Mouse (Mus musculus) C2C12 (cell line): ENCODE measurements around the gene Acvrl1. TPM values are rescaled to one million over a fixed set of nuclear protein-coding genes. Genes with fewer than 3 reads are reported as not detected.

Experiments used
- H3K27me3 ChIP-seq: one replicate; pipeline ENCODE4 v1.6.1; 2011; ENCODE audit not compliant: control insufficient read depth, insufficient read depth, insufficient read length
- H3K36me3 ChIP-seq: one replicate; pipeline ENCODE4 v1.6.1; 2011; ENCODE audit not compliant: control insufficient read depth, insufficient read depth
- H3K4me3 ChIP-seq: one replicate; pipeline ENCODE4 v1.5.1; 2011; ENCODE audit warnings: mild to moderate bottlenecking, control low read depth; ENCODE audit not compliant: poor library complexity, insufficient read depth, severe bottlenecking
- H3K79me2 ChIP-seq: one replicate; pipeline ENCODE4 v1.6.1; 2011; ENCODE audit not compliant: control insufficient read depth, insufficient read depth
- H3K79me3 ChIP-seq: one replicate; pipeline ENCODE4 v1.6.1; 2011; ENCODE audit warnings: low read depth, control low read depth
- H3ac ChIP-seq: one replicate; pipeline ENCODE3; 2011; ENCODE audit warnings: low read depth; ENCODE audit not compliant: control insufficient read depth, insufficient read length
- CEBPB ChIP-seq: IDR thresholded peaks from one replicate; pipeline ENCODE4 v1.6.1; 2011; ENCODE audit warnings: low read depth, mild to moderate bottlenecking, control low read depth, moderate library complexity
- CTCF ChIP-seq: IDR thresholded peaks from one replicate; pipeline ENCODE4 v1.5.1; 2011; ENCODE audit not compliant: control insufficient read depth, insufficient read depth, insufficient read length
- FOSL1 ChIP-seq: IDR thresholded peaks from one replicate; pipeline ENCODE4 v1.8.0; 2011; ENCODE audit warnings: mild to moderate bottlenecking, low read length; ENCODE audit not compliant: poor library complexity, insufficient read depth, severe bottlenecking
- MAX ChIP-seq: IDR thresholded peaks from one replicate; pipeline ENCODE4 v1.6.1; 2011; ENCODE audit warnings: mild to moderate bottlenecking, control low read depth
- MYOD1 ChIP-seq: IDR thresholded peaks from one replicate; pipeline ENCODE4 v1.6.1; 2011; ENCODE audit warnings: low read depth; ENCODE audit not compliant: control insufficient read depth, insufficient read length
- MYOG ChIP-seq: IDR thresholded peaks from one replicate; pipeline ENCODE4 v1.6.1; 2011; ENCODE audit not compliant: control insufficient read depth, insufficient read length; ENCODE audit errors: extremely low read depth
- USF1 ChIP-seq: IDR thresholded peaks from one replicate; pipeline ENCODE4 v1.6.1; 2011; ENCODE audit warnings: low read depth, mild to moderate bottlenecking, control low read depth, moderate library complexity
- microRNA-seq: library from miRNA; unstranded; fragments of <30 nt; microRNA quantifications from one replicate; pipeline ENCODE4, GENCODE M21; 2019; ENCODE audit warnings: borderline microRNAs expressed
- polyA plus RNA-seq: library from polyadenylated mRNA; unstranded; fragments of >200 nt; fragmentation: generic; extraction: Trizol; gene quantifications from one replicate; pipeline ENCODE4 v1.2.1, GENCODE M21; 2012; ENCODE audit warnings: missing spikeins

Acvrl1 gene
- polyA plus RNA-seq, 1 experiment: 0.05 TPM

DNA sequence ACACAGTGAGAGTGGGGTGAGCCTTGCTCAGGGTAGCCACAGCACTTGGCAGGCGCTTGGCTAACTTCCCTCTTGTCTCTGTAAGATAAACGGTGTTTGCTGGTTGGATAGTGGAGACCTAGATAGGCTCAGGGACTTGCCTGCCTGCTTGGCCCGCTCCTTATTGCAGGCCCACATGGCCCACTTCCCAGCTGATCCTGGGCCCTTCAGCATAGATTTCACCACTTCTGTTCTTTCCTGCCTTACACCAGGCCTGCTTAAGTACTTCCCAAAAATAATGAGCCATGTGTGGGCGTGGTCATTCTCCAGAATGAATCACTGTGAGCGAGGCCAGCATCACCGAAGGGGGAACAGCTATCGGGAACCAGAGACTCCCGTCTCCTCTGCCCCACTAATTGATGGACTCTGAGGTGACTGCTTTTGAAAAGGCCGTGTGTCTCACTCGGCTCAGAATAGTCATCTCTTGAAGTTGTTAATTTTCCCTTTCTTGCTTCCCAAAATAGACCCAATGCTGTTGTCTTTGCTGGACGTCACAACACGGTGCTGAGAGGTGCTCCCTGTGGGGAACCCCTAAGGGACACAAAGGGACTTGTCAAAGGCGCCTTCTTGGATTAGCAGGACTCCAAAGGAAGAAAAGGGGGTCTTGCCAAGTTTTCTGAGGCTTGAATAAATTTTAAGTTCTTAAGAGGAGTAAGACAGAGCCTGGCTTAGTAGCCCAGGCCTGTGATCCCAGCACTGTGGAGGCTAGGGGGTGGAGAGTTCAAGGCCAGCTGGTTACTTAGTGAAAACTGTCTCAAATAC, 63.3 kb downstream of the Acvrl1 start:
- Histone ChIP-seq H3K79me2 (no peaks in the 10 kb centered on the region), H3K36me3 (no peaks in the 10 kb centered on the region), H3ac (no peak overlapping the region), H3K27me3 (no peaks in the 10 kb centered on the region), H3K79me3 (no peaks in the 10 kb centered on the region), H3K4me3 (no peak overlapping the region)
- TF ChIP-seq MYOD1 (no peak), CTCF (no peak), CEBPB (no peak), MYOG (no peak), FOSL1 (no peak), MAX (no peak), USF1 (no peak)

DNA sequence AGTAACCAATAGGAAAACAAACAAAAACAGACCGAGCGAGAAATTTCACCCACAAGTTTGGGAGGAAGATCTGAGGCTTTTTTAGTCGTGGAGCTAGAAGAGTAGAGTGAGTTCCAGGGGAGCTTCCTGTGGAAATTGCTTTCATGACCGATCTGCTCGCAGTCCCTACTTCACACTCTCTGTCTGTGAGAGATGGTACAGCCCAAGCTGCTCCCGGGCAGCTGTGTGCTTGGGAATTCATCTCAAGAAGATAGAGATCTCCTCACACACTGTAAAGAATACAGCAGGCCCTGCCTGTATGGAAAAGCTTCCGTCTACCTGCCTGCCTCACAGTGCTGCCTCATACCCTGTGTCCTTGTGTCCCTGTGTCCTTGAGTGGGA, 63.9 kb downstream of the Acvrl1 start:
- no peaks in the 10 kb centered on the region for H3K36me3 ChIP-seq
- no peak for TF ChIP-seq USF1
- TF ChIP-seq CTCF: no peak
- no peak for TF ChIP-seq CEBPB
- no peak for TF ChIP-seq MAX
- no peak for TF ChIP-seq FOSL1
- TF ChIP-seq MYOD1: no peak
- no peak for TF ChIP-seq MYOG

GRCm38 (mm10) chr15:101192651-101193050, 64.3 kb downstream of the Acvrl1 start:
- Histone ChIP-seq H3K36me3 (no peaks in the 10 kb centered on the region), H3K27me3 (no peaks in the 10 kb centered on the region), H3K79me2 (no peaks in the 10 kb centered on the region), H3K4me3 (no peak overlapping the region), H3K79me3 (no peaks in the 10 kb centered on the region), H3ac (no peak overlapping the region)
- no peak for TF ChIP-seq USF1
- TF ChIP-seq MAX: no peak
- TF ChIP-seq MYOD1: no peak
- no peak for TF ChIP-seq CTCF
- TF ChIP-seq FOSL1: no peak
- TF ChIP-seq MYOG: no peak

More for the DNA sequence above, 63.9 kb downstream of the Acvrl1 start:
- Histone ChIP-seq H3K27me3 (no peaks in the 10 kb centered on the region), H3K79me2 (no peaks in the 10 kb centered on the region), H3K79me3 (no peaks in the 10 kb centered on the region), H3ac (no peak overlapping the region), H3K4me3 (no peak overlapping the region)

DNA sequence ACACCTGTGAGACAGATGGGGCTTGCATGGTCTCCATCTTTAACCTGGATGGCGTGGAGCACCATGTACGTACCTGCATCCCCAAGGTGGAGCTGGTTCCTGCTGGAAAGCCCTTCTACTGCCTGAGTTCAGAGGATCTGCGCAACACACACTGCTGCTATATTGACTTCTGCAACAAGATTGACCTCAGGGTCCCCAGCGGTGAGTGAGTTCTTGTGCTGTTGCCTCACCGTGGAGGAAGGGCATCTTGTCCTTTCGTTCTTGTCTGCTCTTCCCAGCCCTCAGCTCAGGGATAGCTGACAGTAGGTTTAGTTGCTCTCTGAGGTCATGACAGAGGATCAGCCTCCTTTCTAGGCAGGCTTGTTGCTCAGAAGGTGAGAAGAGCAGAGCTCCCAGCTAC, 65.6 kb downstream of the Acvrl1 start:
- no peaks in the 10 kb centered on the region for H3K79me2 ChIP-seq
- H3K27me3 ChIP-seq: no peaks in the 10 kb centered on the region
- H3K36me3 ChIP-seq: no peaks in the 10 kb centered on the region
- H3ac ChIP-seq: no peak overlapping the region
- TF ChIP-seq MYOD1 (no peak), FOSL1 (no peak)
- H3K4me3 ChIP-seq: no peak overlapping the region
- no peaks in the 10 kb centered on the region for H3K79me3 ChIP-seq

Small RNA genes lying within 50 kb of the gene (microRNA-seq; reads per million reads assigned to microRNA genes)
- gene Mir6962: not detected

Other genes starting within 250 kb of the Acvrl1 start
- not detected for gene Gm47841, start 81.1 kb upstream of the Acvrl1 start, polyA plus RNA-seq
- 0.01 TPM for gene Fignl2, start 50.0 kb upstream of the Acvrl1 start, polyA plus RNA-seq
- not detected for gene Ankrd33, start 12.8 kb upstream of the Acvrl1 start, polyA plus RNA-seq
- gene Acvr1b, start 45.5 kb downstream of the Acvrl1 start, polyA plus RNA-seq: 3.8 TPM
- gene Grasp, start 95.7 kb downstream of the Acvrl1 start, polyA plus RNA-seq: 7.1 TPM
- 8.1 TPM for gene Nr4a1, start 125.7 kb downstream of the Acvrl1 start, polyA plus RNA-seq
- 61.3 TPM for gene Atg101, start 155.8 kb downstream of the Acvrl1 start, polyA plus RNA-seq
- 0.06 TPM for gene 6030408B16Rik, start 164.7 kb downstream of the Acvrl1 start, polyA plus RNA-seq
- gene Krt80, start 241.6 kb downstream of the Acvrl1 start, polyA plus RNA-seq: 10.1 TPM